Mouse (Mus musculus): ENCODE measurements around the gene Pgm1. TPM values are rescaled to one million over a fixed set of nuclear protein-coding genes. Genes with fewer than 3 reads are reported as not detected.

The Pgm1 gene
- polyA plus RNA-seq, 2 experiments: 26.1 to 53.2 TPM

DNA sequence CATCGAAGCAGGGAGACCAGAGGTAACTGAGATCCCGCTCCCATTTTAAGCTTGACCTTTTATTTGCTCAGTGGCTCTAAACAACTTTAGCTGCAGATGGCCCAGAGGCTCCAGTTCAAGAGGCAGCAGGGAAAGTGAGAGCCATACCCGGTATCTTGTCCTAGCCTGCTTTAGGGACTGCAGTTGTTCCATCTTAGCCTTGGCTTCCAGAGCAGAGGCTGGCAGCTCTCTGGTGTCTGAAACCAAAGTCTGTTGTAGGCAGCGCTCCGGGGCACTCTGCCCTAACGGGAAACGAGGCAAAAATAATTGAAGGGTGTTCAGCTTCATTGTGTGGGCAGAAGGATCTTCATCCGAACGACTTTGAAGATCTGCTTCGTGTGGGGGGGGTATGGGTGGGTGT is 26.2 kb downstream of the Pgm1 start:
- 69% methylated on average over 10 of the region's 10 CpGs for WGBS (ENCODE audit: insufficient replicate concordance)
- Histone ChIP-seq H3K36me3 (replicated peaks; ENCODE audit: control insufficient read depth, insufficient read depth, low read depth) (no peaks in the 10 kb centered on the region), H3K4me3 (ENCODE audit: insufficient read depth in 1 of 2, low read depth in 2 of 2, low read length in 2 of 2) (no peak overlapping the region), H3K9me3 (ENCODE audit: control insufficient read depth, low read length) (no peaks in the 10 kb centered on the region), H3K9ac (replicated peaks) (no peak overlapping the region), H3K4me1 (replicated peaks; ENCODE audit: control insufficient read depth in 2 of 2, insufficient read depth in 2 of 2, low read length in 1 of 2) (no peaks in the 10 kb centered on the region; a peak in 1 of 4 replicates), H3K27me3 (ENCODE audit: control insufficient read depth, insufficient read depth, low read length) (no peaks in the 10 kb centered on the region), H3K27ac (no peak overlapping the region), H3K4me2 (ENCODE audit: low read depth) (no peak overlapping the region)
- ATAC-seq (ENCODE audit: insufficient read depth) (no peak), DNase-seq (ENCODE audit: low read depth in 3 of 3, low spot score in 3 of 3) (no peak)
- TF ChIP-seq CTCF (IDR thresholded peaks at IDR 0.05; ENCODE audit: low read depth) (no peak), EP300 (IDR thresholded peaks at IDR 0.05; ENCODE audit: low read depth) (no peak)

DNA sequence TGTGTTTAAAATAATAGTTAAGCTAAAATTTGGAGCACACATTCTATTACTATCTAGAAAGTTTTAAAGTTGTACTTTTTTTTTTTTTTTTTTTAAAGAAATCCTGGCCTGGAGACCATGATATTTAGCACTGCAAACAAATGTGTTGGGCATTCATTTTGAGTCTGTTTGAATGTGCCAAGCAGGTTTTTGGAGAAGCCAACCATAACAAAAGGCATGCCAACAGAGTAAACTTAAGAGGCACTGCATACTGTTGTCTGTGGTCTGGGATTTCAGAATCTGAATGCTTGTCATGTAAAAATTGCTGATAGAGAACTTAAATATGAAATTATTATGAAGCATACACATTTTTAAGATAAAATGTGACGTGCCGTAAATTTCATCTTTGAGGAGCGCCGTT is 28.0 kb downstream of the Pgm1 start:
- Histone ChIP-seq H3K4me2 (ENCODE audit: low read depth) (no peak overlapping the region), H3K27me3 (ENCODE audit: control insufficient read depth, insufficient read depth, low read length) (no peaks in the 10 kb centered on the region), H3K9me3 (ENCODE audit: control insufficient read depth, low read length) (no peaks in the 10 kb centered on the region), H3K27ac (no peak overlapping the region), H3K4me1 (replicated peaks; ENCODE audit: control insufficient read depth in 2 of 2, insufficient read depth in 2 of 2, low read length in 1 of 2) (no peaks in the 10 kb centered on the region; a peak in 1 of 4 replicates), H3K9ac (replicated peaks) (no peak overlapping the region), H3K36me3 (replicated peaks; ENCODE audit: control insufficient read depth, insufficient read depth, low read depth) (no peaks in the 10 kb centered on the region), H3K4me3 (ENCODE audit: insufficient read depth in 1 of 2, low read depth in 2 of 2, low read length in 2 of 2) (no peak overlapping the region)
- DNase-seq (ENCODE audit: low read depth in 3 of 3, low spot score in 3 of 3): no peak
- TF ChIP-seq EP300 (IDR thresholded peaks at IDR 0.05; ENCODE audit: low read depth) (no peak), CTCF (IDR thresholded peaks at IDR 0.05; ENCODE audit: low read depth) (no peak)
- WGBS (ENCODE audit: insufficient replicate concordance): 86% methylated on average over 4 of the region's 4 CpGs
- no peak for ATAC-seq (ENCODE audit: insufficient read depth)

DNA sequence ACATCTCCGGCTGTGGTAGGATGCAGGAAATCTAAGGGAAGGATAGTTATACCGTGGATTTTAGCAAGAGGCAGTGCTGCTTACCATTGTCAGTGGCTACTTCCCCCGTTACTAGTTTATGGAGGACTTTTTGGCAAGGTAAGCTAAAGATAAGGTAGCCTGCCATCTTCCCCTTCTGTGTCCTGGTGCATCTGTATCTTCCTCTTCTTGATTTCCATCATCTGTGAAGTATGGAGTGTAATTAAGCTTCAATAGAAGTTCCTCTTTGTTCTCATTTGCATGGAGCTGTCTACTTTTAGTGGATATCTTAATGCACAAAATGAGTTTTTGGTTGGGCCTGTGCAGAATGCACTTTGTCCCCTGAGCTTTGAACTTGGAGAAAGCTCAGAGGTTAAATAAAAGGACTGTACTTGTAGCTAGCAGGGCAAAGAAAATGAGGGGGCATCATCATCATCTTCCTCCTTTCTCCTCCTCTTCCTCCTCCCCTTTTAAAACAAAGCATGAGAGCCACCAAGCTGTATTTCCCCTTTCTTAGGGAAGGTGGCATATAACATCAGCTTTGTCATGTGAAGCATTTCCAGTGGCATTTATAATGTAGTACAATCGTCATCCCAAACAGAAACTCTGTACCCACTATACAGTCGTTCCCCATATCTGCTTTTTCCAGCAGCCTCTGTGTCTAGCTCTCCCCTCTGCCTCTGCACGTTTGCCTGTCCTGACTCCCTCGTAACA is 29.0 kb downstream of the Pgm1 start:
- Histone ChIP-seq H3K36me3 (replicated peaks; ENCODE audit: control insufficient read depth, insufficient read depth, low read depth) (no peaks in the 10 kb centered on the region), H3K27me3 (ENCODE audit: control insufficient read depth, insufficient read depth, low read length) (no peaks in the 10 kb centered on the region), H3K9me3 (ENCODE audit: control insufficient read depth, low read length) (no peaks in the 10 kb centered on the region), H3K9ac (replicated peaks) (no peak overlapping the region), H3K27ac (no peak overlapping the region), H3K4me1 (replicated peaks; ENCODE audit: control insufficient read depth in 2 of 2, insufficient read depth in 2 of 2, low read length in 1 of 2) (no peaks in the 10 kb centered on the region; a peak in 1 of 4 replicates), H3K4me3 (ENCODE audit: insufficient read depth in 1 of 2, low read depth in 2 of 2, low read length in 2 of 2) (no peak overlapping the region), H3K4me2 (ENCODE audit: low read depth) (no peak overlapping the region)
- TF ChIP-seq EP300 (IDR thresholded peaks at IDR 0.05; ENCODE audit: low read depth) (no peak), CTCF (IDR thresholded peaks at IDR 0.05; ENCODE audit: low read depth) (no peak)
- DNase-seq (ENCODE audit: low read depth in 3 of 3, low spot score in 3 of 3) (no peak), ATAC-seq (ENCODE audit: insufficient read depth) (no peak)
- WGBS (ENCODE audit: insufficient replicate concordance): 41% methylated on average over 7 of the region's 7 CpGs

DNA sequence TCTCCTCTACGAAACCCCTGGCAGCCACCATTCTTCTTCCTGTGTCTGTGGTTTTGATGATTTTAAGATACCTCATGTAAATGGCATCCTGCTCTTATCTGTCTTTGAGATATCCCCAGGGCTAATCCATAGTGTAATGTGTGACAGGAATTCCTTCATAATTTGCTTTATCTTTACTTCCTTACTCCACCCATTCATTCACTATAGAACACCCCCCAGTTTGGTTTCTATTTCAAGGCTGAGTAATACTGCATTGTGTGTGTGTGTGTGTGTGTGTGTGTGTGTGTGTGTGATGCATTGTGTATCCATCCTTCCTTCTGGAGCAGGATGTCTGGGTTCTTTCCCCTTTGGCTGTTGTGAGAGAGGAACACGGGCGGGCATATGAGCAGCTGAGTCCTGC is 30.1 kb downstream of the Pgm1 start:
- Histone ChIP-seq H3K4me2 (ENCODE audit: low read depth) (no peak overlapping the region), H3K4me3 (ENCODE audit: insufficient read depth in 1 of 2, low read depth in 2 of 2, low read length in 2 of 2) (no peak overlapping the region), H3K4me1 (replicated peaks; ENCODE audit: control insufficient read depth in 2 of 2, insufficient read depth in 2 of 2, low read length in 1 of 2) (no peaks in the 10 kb centered on the region; a peak in 1 of 4 replicates), H3K27ac (no peak overlapping the region), H3K9me3 (ENCODE audit: control insufficient read depth, low read length) (no peaks in the 10 kb centered on the region), H3K36me3 (replicated peaks; ENCODE audit: control insufficient read depth, insufficient read depth, low read depth) (no peaks in the 10 kb centered on the region), H3K9ac (replicated peaks) (no peak overlapping the region), H3K27me3 (ENCODE audit: control insufficient read depth, insufficient read depth, low read length) (no peaks in the 10 kb centered on the region)
- no peak for ATAC-seq (ENCODE audit: insufficient read depth)
- TF ChIP-seq CTCF (IDR thresholded peaks at IDR 0.05; ENCODE audit: low read depth): no peak
- TF ChIP-seq EP300 (IDR thresholded peaks at IDR 0.05; ENCODE audit: low read depth): no peak
- WGBS (ENCODE audit: insufficient replicate concordance): 46% methylated on average over 3 of the region's 3 CpGs
- no peak for DNase-seq (ENCODE audit: low read depth in 3 of 3, low spot score in 3 of 3)

DNA sequence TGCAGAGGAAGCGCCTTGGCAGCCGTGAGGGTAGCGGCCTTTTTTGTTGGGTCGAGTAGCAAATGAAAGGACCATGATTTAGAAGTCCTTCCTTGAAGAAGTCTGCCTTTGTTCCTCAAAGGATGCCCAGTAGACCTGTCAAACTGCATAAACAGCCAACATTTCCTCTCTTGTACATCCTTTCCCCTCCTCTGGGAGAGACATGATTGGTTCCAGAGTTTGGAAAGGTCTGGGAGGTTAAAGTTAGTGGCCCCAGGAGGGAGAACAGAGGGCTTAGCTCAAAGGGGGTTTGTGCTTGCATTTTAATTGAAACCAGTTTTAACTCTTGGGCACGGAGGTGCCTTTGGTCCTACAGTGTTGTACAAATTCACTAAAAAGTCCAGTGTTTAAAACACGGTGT is 37.3 kb downstream of the Pgm1 start:
- H3K36me3 ChIP-seq (replicated peaks; ENCODE audit: control insufficient read depth, insufficient read depth, low read depth): no peaks in the 10 kb centered on the region; the same call in 1 of the 2 replicates
- WGBS (ENCODE audit: insufficient replicate concordance): 75% methylated on average over 6 of the region's 6 CpGs

More for the DNA sequence above, 37.3 kb downstream of the Pgm1 start:
- Histone ChIP-seq H3K4me2 (ENCODE audit: low read depth) (no peak overlapping the region), H3K4me3 (ENCODE audit: insufficient read depth in 1 of 2, low read depth in 2 of 2, low read length in 2 of 2) (no peak overlapping the region), H3K27ac (no peak overlapping the region), H3K9me3 (ENCODE audit: control insufficient read depth, low read length) (no peaks in the 10 kb centered on the region), H3K4me1 (replicated peaks; ENCODE audit: control insufficient read depth in 2 of 2, insufficient read depth in 2 of 2, low read length in 1 of 2) (no peaks in the 10 kb centered on the region), H3K27me3 (ENCODE audit: control insufficient read depth, insufficient read depth, low read length) (no peaks in the 10 kb centered on the region), H3K9ac (replicated peaks) (no peak overlapping the region)
- DNase-seq (ENCODE audit: low read depth in 3 of 3, low spot score in 3 of 3) (no peak), ATAC-seq (ENCODE audit: insufficient read depth) (no peak)
- no peak for TF ChIP-seq EP300 (IDR thresholded peaks at IDR 0.05; ENCODE audit: low read depth)
- TF ChIP-seq CTCF (IDR thresholded peaks at IDR 0.05; ENCODE audit: low read depth): no peak

Data from liver, embryonic 14.5 days (tissue).